Mouse (Mus musculus): ENCODE measurements around the gene Krtcap3.

GRCm38 (mm10) chr5:31203866-31204265 is 47.6 kb upstream of the Krtcap3 start:
- TF ChIP-seq CTCF (IDR thresholded peaks at IDR 0.05) (no peak), POLR2A (IDR thresholded peaks at IDR 0.05; ENCODE audit: insufficient read depth, low read depth, low read length) (no peak)
